Mouse (Mus musculus) heart, embryonic 16.5 days (tissue): ENCODE results near the gene Pold1. TPM values are rescaled to one million over a fixed set of nuclear protein-coding genes. Genes with fewer than 3 reads are reported as not detected.

Source experiments
- ATAC-seq: fragments of 200-750 bp; cut with Nextera tagmentation; replicated peaks from 2 replicates; pipeline ENCODE4 v1.8.0; 2017; ENCODE audit warnings: moderate number of reproducible peaks; ENCODE audit not compliant: insufficient read depth, low FRiP score; ENCODE audit errors: extremely low read depth
- H3K27ac ChIP-seq: fragments of 300-500 bp; sonication (generic); 2 replicates; pipeline ENCODE4 v1.5.1; 2014; ENCODE audit warnings: mild to moderate bottlenecking, low read length, control low read depth, moderate library complexity
- H3K27me3 ChIP-seq: fragments of 300-500 bp; sonication (generic); 2 replicates; pipeline ENCODE4 v1.6.1; 2014; ENCODE audit warnings: low read length, mixed read lengths; ENCODE audit not compliant: control insufficient read depth, insufficient read depth
- H3K36me3 ChIP-seq: fragments of 300-500 bp; sonication (generic); 2 replicates; pipeline ENCODE4 v1.6.1; 2014; ENCODE audit not compliant: control insufficient read depth, insufficient read depth
- H3K4me1 ChIP-seq: fragments of 300-500 bp; sonication (generic); 2 replicates; pipeline ENCODE4 v1.6.1; 2014; ENCODE audit warnings: low read length, mixed read lengths; ENCODE audit not compliant: control insufficient read depth, insufficient read depth
- H3K4me2 ChIP-seq: fragments of 300-500 bp; sonication (generic); 2 replicates; pipeline ENCODE4 v1.6.1; 2014; ENCODE audit warnings: low read depth, mild to moderate bottlenecking, control low read depth, low read length
- H3K4me3 ChIP-seq: fragments of 300-500 bp; sonication (generic); 2 replicates; pipeline ENCODE4 v1.5.1; 2014; ENCODE audit warnings: mild to moderate bottlenecking, control low read depth, low read length
- H3K9ac ChIP-seq: fragments of 300-500 bp; sonication (generic); 2 replicates; pipeline ENCODE4 v1.6.1; 2014; ENCODE audit warnings: low read length, control low read depth
- H3K9me3 ChIP-seq: fragments of 300-500 bp; sonication (generic); replicated peaks from 2 replicates; pipeline ENCODE4 v1.6.1; 2016; ENCODE audit warnings: low read length; ENCODE audit not compliant: control insufficient read depth
- WGBS: fragments of 180-500 bp; shearing (Covaris S2); extraction: QIAGEN DNeasy Blood & Tissue Kit; methylation state at CpG from one replicate; pipeline ENCODE4 v1.1.7; 2014; 5-methylcytosine and 5-hydroxymethylcytosine counted together
- polyA plus RNA-seq: library from polyadenylated mRNA; unstranded; fragments of >200 nt; fragmentation: Nextera tagmentation; extraction: Ambion mirVana; gene quantifications from 2 replicates; pipeline ENCODE4 v1.2.1, GENCODE M21; 2015

The Pold1 gene
- polyA plus RNA-seq, 1 experiment from 2014 or later: 70.5 TPM

- Histone ChIP-seq H3K4me3 (no peak overlapping the region), H3K27me3 (no peaks in the 10 kb centered on the region), H3K4me1 (peaks cover 10% of the 10 kb centered on the region), H3K36me3 (peaks cover 13% of the 10 kb centered on the region; the same call in 1 of the 2 replicates), H3K9me3 (no peaks in the 10 kb centered on the region), H3K27ac (no peak overlapping the region), H3K4me2 (no peak overlapping the region), H3K9ac (no peak overlapping the region)
- 71% methylated on average over 4 of the region's 4 CpGs for WGBS
- no peak for ATAC-seq
Observed at GRCm38 (mm10) chr7:44490281-44490680, 58.4 kb downstream of the Pold1 start.

GRCm38 (mm10) chr7:44488545-44488944, 60.1 kb downstream of the Pold1 start:
- Histone ChIP-seq H3K4me2 (no peak overlapping the region), H3K27me3 (no peaks in the 10 kb centered on the region), H3K9ac (no peak overlapping the region), H3K9me3 (no peaks in the 10 kb centered on the region), H3K27ac (no peak overlapping the region), H3K4me1 (peaks cover 10% of the 10 kb centered on the region), H3K36me3 (peaks cover 14% of the 10 kb centered on the region; the same call in 1 of the 2 replicates), H3K4me3 (no peak overlapping the region)
- 82% methylated on average over 8 of the region's 8 CpGs for WGBS
- no peak for ATAC-seq

- no peak overlapping the region for H3K4me2 ChIP-seq
- no peak for ATAC-seq
- H3K36me3 ChIP-seq: peaks cover 14% of the 10 kb centered on the region; the same call in 1 of the 2 replicates
- H3K9ac ChIP-seq: no peak overlapping the region
- WGBS: 82% methylated on average over 7 of the region's 7 CpGs
- no peak overlapping the region for H3K27ac ChIP-seq
- H3K4me1 ChIP-seq: peaks cover 10% of the 10 kb centered on the region
- no peaks in the 10 kb centered on the region for H3K9me3 ChIP-seq
- H3K4me3 ChIP-seq: no peak overlapping the region
- H3K27me3 ChIP-seq: no peaks in the 10 kb centered on the region
Observed at GRCm38 (mm10) chr7:44487936-44488335, 60.7 kb downstream of the Pold1 start.

GRCm38 (mm10) chr7:44486927-44487575, 61.6 kb downstream of the Pold1 start:
- H3K27ac ChIP-seq: peak overlapping the region; percentile 61
- H3K4me2 ChIP-seq: no peak overlapping the region
- peaks cover 15% of the 10 kb centered on the region for H3K4me1 ChIP-seq
- H3K36me3 ChIP-seq: peaks cover 12% of the 10 kb centered on the region; the same call in 1 of the 2 replicates
- 46% methylated on average over 13 of the region's 13 CpGs for WGBS
- H3K4me3 ChIP-seq: no peak overlapping the region
- H3K9me3 ChIP-seq: no peaks in the 10 kb centered on the region
- H3K27me3 ChIP-seq: no peaks in the 10 kb centered on the region
- no peak for ATAC-seq
- peak overlapping the region; percentile 32; the same call in 1 of the 2 replicates for H3K9ac ChIP-seq

- Histone ChIP-seq H3K36me3 (peaks cover 8% of the 10 kb centered on the region; the same call in 1 of the 2 replicates), H3K27ac (peak overlapping the region; percentile 61), H3K9ac (no peak overlapping the region; the same call in 1 of the 2 replicates), H3K4me2 (no peak overlapping the region), H3K4me3 (no peak overlapping the region), H3K9me3 (no peaks in the 10 kb centered on the region), H3K27me3 (no peaks in the 10 kb centered on the region), H3K4me1 (peaks cover 15% of the 10 kb centered on the region)
- 59% methylated on average over 7 of the region's 7 CpGs for WGBS
- no peak for ATAC-seq
Observed at GRCm38 (mm10) chr7:44485572-44486195, 63.0 kb downstream of the Pold1 start.

GRCm38 (mm10) chr7:44484841-44485571, 63.6 kb downstream of the Pold1 start:
- WGBS: 31% methylated on average over 5 of the region's 5 CpGs
- H3K4me1 ChIP-seq: peaks cover 12% of the 10 kb centered on the region
- no peak for ATAC-seq
- peak overlapping the region; percentile 44; the same call in 1 of the 2 replicates for H3K4me2 ChIP-seq
- H3K27ac ChIP-seq: peak overlapping the region; percentile 53
- H3K9me3 ChIP-seq: no peaks in the 10 kb centered on the region
- no peak overlapping the region; the same call in 1 of the 2 replicates for H3K4me3 ChIP-seq
- peaks cover 8% of the 10 kb centered on the region; the same call in 1 of the 2 replicates for H3K36me3 ChIP-seq
- no peak overlapping the region for H3K9ac ChIP-seq
- H3K27me3 ChIP-seq: no peaks in the 10 kb centered on the region; the same call in 1 of the 2 replicates

DNA sequence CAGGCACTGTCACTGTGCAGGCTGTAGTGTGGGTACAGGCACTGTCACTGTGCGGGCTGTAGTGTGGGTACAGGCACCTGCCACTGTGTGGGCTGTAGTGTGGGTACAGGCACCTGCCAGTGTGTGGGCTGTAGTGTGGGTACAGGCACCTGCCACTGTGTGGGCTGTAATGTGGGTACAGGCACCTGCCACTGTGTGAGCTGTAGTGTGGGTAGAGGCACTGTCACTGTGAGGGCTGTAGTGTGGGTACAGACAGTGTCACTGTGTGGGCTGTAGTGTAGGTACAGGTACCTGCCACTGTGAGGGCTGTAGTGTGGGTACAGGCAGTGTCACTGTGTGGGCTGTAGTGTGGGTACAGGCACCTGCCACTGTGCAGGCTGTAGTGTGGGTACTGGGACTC, 64.5 kb downstream of the Pold1 start:
- Histone ChIP-seq H3K9me3 (no peaks in the 10 kb centered on the region), H3K9ac (0 out of 2 replicates have a peak overlapping the region, but pooled peaks have one; percentile 20), H3K36me3 (peaks cover 8% of the 10 kb centered on the region; the same call in 1 of the 2 replicates), H3K27me3 (no peaks in the 10 kb centered on the region; the same call in 1 of the 2 replicates), H3K4me3 (0 out of 2 replicates have a peak overlapping the region, but pooled peaks have one; percentile 4), H3K4me1 (peaks cover 12% of the 10 kb centered on the region), H3K27ac (peak overlapping the region; percentile 53), H3K4me2 (peak overlapping the region; percentile 44)
- no peak for ATAC-seq
- 88% methylated on average over 1 of the region's 1 CpGs for WGBS

DNA sequence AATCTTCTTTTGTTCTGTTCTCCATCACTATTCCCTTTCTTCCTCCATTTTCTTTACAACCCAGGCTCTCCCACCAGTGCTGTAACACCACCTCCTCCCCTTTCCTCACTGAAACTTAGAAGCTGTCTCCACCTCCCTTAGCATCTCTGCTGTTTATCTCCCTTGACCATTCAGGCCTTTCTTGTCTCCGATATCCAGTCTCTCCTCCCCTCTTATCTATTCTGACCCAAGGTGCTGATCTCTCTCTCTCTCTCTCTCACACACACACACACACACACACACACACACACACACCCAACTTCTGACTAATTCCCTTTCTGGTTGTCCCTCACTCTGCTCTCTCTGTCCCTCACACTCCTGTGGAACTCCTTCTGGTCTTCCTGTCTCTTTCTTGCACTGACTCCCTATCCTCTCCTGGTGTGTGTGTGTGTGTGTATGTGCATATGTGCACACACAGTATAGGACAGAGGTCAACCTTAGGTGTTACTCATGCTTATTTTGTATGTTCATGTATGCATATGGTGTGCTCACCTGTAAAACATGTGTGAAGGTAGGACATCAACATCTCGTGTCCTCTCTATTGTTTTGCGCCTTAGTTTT, 65.7 kb downstream of the Pold1 start:
- H3K4me2 ChIP-seq: peak overlapping the region; percentile 71
- no peaks in the 10 kb centered on the region; the same call in 1 of the 2 replicates for H3K27me3 ChIP-seq
- no peaks in the 10 kb centered on the region for H3K9me3 ChIP-seq
- no peak for ATAC-seq
- H3K4me3 ChIP-seq: peak overlapping the region; percentile 37
- WGBS: 34% methylated on average over 3 of the region's 3 CpGs
- H3K36me3 ChIP-seq: peaks cover 8% of the 10 kb centered on the region; the same call in 1 of the 2 replicates
- H3K9ac ChIP-seq: peak overlapping the region; percentile 59
- peak overlapping the region; percentile 57 for H3K27ac ChIP-seq
- peaks cover 14% of the 10 kb centered on the region for H3K4me1 ChIP-seq
